18 mouse cellular contexts compared by ENCODE assay signal in the genomic region with DNA sequence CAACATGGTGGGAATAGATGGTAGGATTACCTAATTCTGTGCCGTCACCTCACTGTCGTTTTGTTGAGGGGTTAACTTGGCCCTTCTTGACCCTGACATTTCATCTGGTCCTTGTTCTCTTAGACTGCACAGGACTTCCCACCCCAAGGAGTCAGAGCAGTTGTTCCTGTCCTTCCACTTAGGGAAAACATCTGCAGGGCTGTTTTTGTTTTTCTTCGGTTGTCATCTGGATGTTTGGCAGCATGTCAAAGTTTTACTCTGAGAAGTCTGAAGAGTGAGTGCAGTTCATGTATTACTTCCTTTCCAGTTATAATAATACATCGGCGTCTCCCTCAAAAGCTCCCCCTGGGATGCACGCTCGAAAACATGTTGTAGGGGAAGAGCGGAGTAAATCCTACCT.
DNase-seq lines count a peak whose midpoint lies in the region; ATAC-seq and TF ChIP-seq lines count a peak whose summit lies in the region.
"Had no signal": no experiment of that assay in that cellular context is flagged by ENCODE, and none has a peak within 500 bp of the region (broad histone marks: within the 10 kb centered on the region; RNA-seq: fewer than 3 reads in every experiment).

No protein-coding gene starts in this region.

- DNase-seq in embryonic facial prominence, embryonic 10.5 days (ENCODE audit: low spot score): no peak
- DNase-seq in kidney, adult 2 months: peak; percentile 40
- no peak for DNase-seq in kidney, adult 18-20 months
- DNase-seq in lung, adult 18-20 months: no peak
- peak; percentile 20 for DNase-seq in heart, postnatal 0 days (ENCODE audit: low spot score)
- DNase-seq in frontal cortex, adult 2 months (ENCODE audit: extremely low spot score in 1 of 2, low spot score in 1 of 2): no peak
- DNase-seq: cerebellum, adult 9-11 months; left cerebral cortex, postnatal 4 days; retina, postnatal 1 day; thymus, postnatal 4 days had no signal

- peaks cover 10% of the 10 kb centered on the region for H3K4me1 ChIP-seq in embryonic facial prominence, embryonic 13.5 days
- H3K4me1 ChIP-seq in embryonic facial prominence, embryonic 10.5 days: no peaks in the 10 kb centered on the region; the same call in 1 of the 2 replicates
- no peaks in the 10 kb centered on the region for H3K4me1 ChIP-seq in kidney, adult 2 months (ENCODE audit: control insufficient read depth, insufficient read depth, low read length)
- no peaks in the 10 kb centered on the region for H3K4me1 ChIP-seq in lung, embryonic 16.5 days (replicated peaks; ENCODE audit: control insufficient read depth, insufficient read depth, low read length)
- no peaks in the 10 kb centered on the region for H3K4me1 ChIP-seq in heart, postnatal 0 days (ENCODE audit: control insufficient read depth, insufficient read depth)
- H3K4me1 ChIP-seq: forebrain, embryonic 12.5 days; heart, embryonic 15.5 days; hindbrain, embryonic 13.5 days; liver, embryonic 12.5 days; midbrain, embryonic 13.5 days had no signal

- no peak for TF ChIP-seq CTCF in kidney, adult 2 months (conservative IDR thresholded peaks at IDR 0.05; ENCODE audit: insufficient read depth, insufficient read length, low read depth, low read length)
- no peak for TF ChIP-seq CTCF in heart, postnatal 0 days (IDR thresholded peaks at IDR 0.05; ENCODE audit: low read depth)

- 29% methylated on average over 8 of the region's 8 CpGs for WGBS in embryonic facial prominence, embryonic 13.5 days
- 71% methylated on average over 8 of the region's 8 CpGs for WGBS in embryonic facial prominence, embryonic 10.5 days
- WGBS in kidney, adult 2 months: 62% methylated on average over 8 of the region's 8 CpGs
- WGBS in lung, embryonic 16.5 days: 47% methylated on average over 8 of the region's 8 CpGs
- WGBS in heart, postnatal 0 days: 54% methylated on average over 8 of the region's 8 CpGs

- no peak for TF ChIP-seq POLR2A in kidney, adult 2 months (IDR thresholded peaks at IDR 0.05; ENCODE audit: low read depth, low read length)

- no peaks in the 10 kb centered on the region for H3K36me3 ChIP-seq in embryonic facial prominence, embryonic 13.5 days
- no peaks in the 10 kb centered on the region for H3K36me3 ChIP-seq in embryonic facial prominence, embryonic 10.5 days (replicated peaks)
- H3K36me3 ChIP-seq in kidney, adult 2 months (ENCODE audit: control insufficient read depth, insufficient read depth, low read length): no peaks in the 10 kb centered on the region
- no peaks in the 10 kb centered on the region for H3K36me3 ChIP-seq in lung, embryonic 16.5 days (ENCODE audit: control insufficient read depth, insufficient read depth, low read length)
- H3K36me3 ChIP-seq in heart, postnatal 0 days (replicated peaks; ENCODE audit: control insufficient read depth, insufficient read depth, low read length): no peaks in the 10 kb centered on the region
- H3K36me3 ChIP-seq: forebrain, embryonic 12.5 days; heart, embryonic 15.5 days; hindbrain, embryonic 13.5 days; liver, embryonic 12.5 days; midbrain, embryonic 13.5 days had no signal

- no peak for TF ChIP-seq EP300 in heart, postnatal 0 days (IDR thresholded peaks at IDR 0.05; ENCODE audit: low read depth)

- no peaks in the 10 kb centered on the region for H3K9me3 ChIP-seq in embryonic facial prominence, embryonic 13.5 days
- H3K9me3 ChIP-seq in embryonic facial prominence, embryonic 10.5 days: no peaks in the 10 kb centered on the region
- H3K9me3 ChIP-seq in lung, embryonic 16.5 days (ENCODE audit: control insufficient read depth, low read length): no peaks in the 10 kb centered on the region
- no peaks in the 10 kb centered on the region for H3K9me3 ChIP-seq in heart, postnatal 0 days (replicated peaks; ENCODE audit: control insufficient read depth, low read length)
- H3K9me3 ChIP-seq: forebrain, embryonic 12.5 days; heart, embryonic 15.5 days; hindbrain, embryonic 13.5 days; liver, embryonic 12.5 days; midbrain, embryonic 13.5 days had no signal

- H3K4me2 ChIP-seq in embryonic facial prominence, embryonic 13.5 days: peak overlapping the region; percentile 32
- H3K4me2 ChIP-seq in lung, embryonic 16.5 days (ENCODE audit: low read depth, low read length): no peak overlapping the region
- no peak overlapping the region for H3K4me2 ChIP-seq in heart, postnatal 0 days (ENCODE audit: low read depth, low read length)
- H3K4me2 ChIP-seq: forebrain, embryonic 12.5 days; heart, embryonic 15.5 days; hindbrain, embryonic 13.5 days; liver, embryonic 12.5 days; midbrain, embryonic 13.5 days had no signal

- no peak overlapping the region for H3K4me3 ChIP-seq in embryonic facial prominence, embryonic 13.5 days
- H3K4me3 ChIP-seq in embryonic facial prominence, embryonic 10.5 days: no peak overlapping the region
- no peak overlapping the region for H3K4me3 ChIP-seq in kidney, adult 2 months (ENCODE audit: insufficient read depth, low read depth, low read length)
- no peak overlapping the region for H3K4me3 ChIP-seq in lung, embryonic 16.5 days (ENCODE audit: low read length)
- no peak overlapping the region for H3K4me3 ChIP-seq in heart, postnatal 0 days (ENCODE audit: low read depth, low read length)
- H3K4me3 ChIP-seq: forebrain, embryonic 12.5 days; heart, embryonic 15.5 days; hindbrain, embryonic 13.5 days; layer of hippocampus, adult 2 months; liver, embryonic 12.5 days; midbrain, embryonic 13.5 days had no signal

- no peak for ATAC-seq in embryonic facial prominence, embryonic 13.5 days (ENCODE audit: insufficient number of reproducible peaks, insufficient read depth, low FRiP score, low TSS enrichment, low read depth)
- ATAC-seq in lung, embryonic 16.5 days (ENCODE audit: low read depth): peak; percentile 70
- ATAC-seq in heart, postnatal 0 days (ENCODE audit: insufficient read depth, low read depth): no peak
- ATAC-seq: liver, embryonic 12.5 days; midbrain, embryonic 13.5 days had no signal

- H3K9ac ChIP-seq in embryonic facial prominence, embryonic 13.5 days: no peak overlapping the region
- no peak overlapping the region for H3K9ac ChIP-seq in lung, embryonic 16.5 days (ENCODE audit: low read length)
- H3K9ac ChIP-seq in heart, postnatal 0 days (replicated peaks; ENCODE audit: low read depth, low read length): no peak overlapping the region
- H3K9ac ChIP-seq: forebrain, embryonic 12.5 days; heart, embryonic 15.5 days; hindbrain, embryonic 13.5 days; liver, embryonic 12.5 days; midbrain, embryonic 13.5 days had no signal

- no peak overlapping the region for H3K27ac ChIP-seq in embryonic facial prominence, embryonic 13.5 days
- H3K27ac ChIP-seq in embryonic facial prominence, embryonic 10.5 days (replicated peaks): no peak overlapping the region
- H3K27ac ChIP-seq in kidney, adult 2 months (ENCODE audit: insufficient read depth, low read depth, low read length): no peak overlapping the region
- H3K27ac ChIP-seq in lung, embryonic 16.5 days (ENCODE audit: low read length): no peak overlapping the region
- 0 out of 2 replicates have a peak overlapping the region, but pooled peaks have one; percentile 2 for H3K27ac ChIP-seq in heart, postnatal 0 days (ENCODE audit: low read depth)
- H3K27ac ChIP-seq: forebrain, embryonic 12.5 days; heart, embryonic 15.5 days; hindbrain, embryonic 13.5 days; layer of hippocampus, adult 2 months; liver, embryonic 12.5 days; midbrain, embryonic 13.5 days had no signal

- no peaks in the 10 kb centered on the region for H3K27me3 ChIP-seq in embryonic facial prominence, embryonic 13.5 days
- no peaks in the 10 kb centered on the region for H3K27me3 ChIP-seq in embryonic facial prominence, embryonic 10.5 days (replicated peaks; ENCODE audit: low read depth, poor library complexity, severe bottlenecking)
- H3K27me3 ChIP-seq in kidney, adult 2 months (replicated peaks; ENCODE audit: control insufficient read depth, insufficient read depth, low read length): no peaks in the 10 kb centered on the region
- H3K27me3 ChIP-seq in lung, embryonic 16.5 days (ENCODE audit: control insufficient read depth, insufficient read depth, low read depth, low read length): no peaks in the 10 kb centered on the region
- no peaks in the 10 kb centered on the region for H3K27me3 ChIP-seq in heart, postnatal 0 days (ENCODE audit: control insufficient read depth, insufficient read depth, low read length)
- H3K27me3 ChIP-seq: forebrain, embryonic 12.5 days; heart, embryonic 15.5 days; hindbrain, embryonic 13.5 days; liver, embryonic 12.5 days; midbrain, embryonic 13.5 days had no signal

Comparison
In these comparisons a context has a peak if more than half of its experiments do, and no peak if none do; other contexts are left out.
1. DNase-seq: peak in kidney, adult 2 months (single experiment) and heart, postnatal 0 days (single experiment); none in embryonic facial prominence, embryonic 10.5 days (single experiment), kidney, adult 18-20 months (single experiment), lung, adult 18-20 months (0 of 2) and frontal cortex, adult 2 months (0 of 2).